Mouse (Mus musculus): ENCODE measurements at regions not wholly inside any gene's neighbourhood (a gene's known extent, or its start where the extent isn't known, plus 50 kb on each side); places are given as distances from the start of the nearest gene placed in this dataset.

- no peak for TF ChIP-seq CTCF (IDR thresholded peaks at IDR 0.05; ENCODE audit: insufficient read depth, low read length)
- TF ChIP-seq POLR2A (IDR thresholded peaks at IDR 0.05; ENCODE audit: borderline replicate concordance, extremely low read depth, low read depth, low read length): no peak
Measured at GRCm38 (mm10) chr1:35713961-35714360, 354.2 kb upstream of the Hs6st1 start.

Measured in lung, adult 2 months (tissue).